In genomic region chr14:72371702-72372277, GRCm38 (mm10) we compare ENCODE assay signal across 8 mouse cellular contexts.
DNase-seq lines count a peak whose midpoint lies in the region; ATAC-seq and TF ChIP-seq lines count a peak whose summit lies in the region.

No protein-coding gene starts in this region.

- no peak overlapping the region for H3K9ac ChIP-seq in embryonic facial prominence, embryonic 13.5 days
- H3K9ac ChIP-seq in heart, embryonic 12.5 days, result no peak overlapping the region
- H3K9ac ChIP-seq in liver, embryonic 13.5 days, result no peak overlapping the region
- H3K9ac ChIP-seq in neural tube, embryonic 13.5 days, result no peak overlapping the region

- 4% methylated on average over 10 of the region's 10 CpGs for WGBS in embryonic facial prominence, embryonic 13.5 days
- WGBS in heart, embryonic 12.5 days, result 8% methylated on average over 10 of the region's 10 CpGs
- 7% methylated on average over 10 of the region's 10 CpGs for whole genome bisulfite sequencing in liver, embryonic 13.5 days (ENCODE audit: insufficient replicate concordance)
- WGBS in neural tube, embryonic 13.5 days, result 13% methylated on average over 10 of the region's 10 CpGs
- 9% methylated on average over 10 of the region's 10 CpGs for WGBS in thymus, adult 2 months

- ATAC-seq in embryonic facial prominence, embryonic 13.5 days (ENCODE audit: insufficient number of reproducible peaks, insufficient read depth, low FRiP score, low TSS enrichment, low read depth), result no peak
- no peak for ATAC-seq in heart, embryonic 12.5 days (ENCODE audit: insufficient number of reproducible peaks, low FRiP score)
- ATAC-seq in liver, embryonic 13.5 days (ENCODE audit: low read depth), result no peak
- peak; percentile 26; the same call in 1 of the 2 replicates for ATAC-seq in neural tube, embryonic 13.5 days (ENCODE audit: low read depth)

- H3K4me2 ChIP-seq in embryonic facial prominence, embryonic 13.5 days, result peak overlapping the region; percentile 30
- peak overlapping the region; percentile 10; the same call in 1 of the 2 replicates for H3K4me2 ChIP-seq in heart, embryonic 12.5 days
- H3K4me2 ChIP-seq in liver, embryonic 13.5 days, result no peak overlapping the region
- H3K4me2 ChIP-seq in neural tube, embryonic 13.5 days, result no peak overlapping the region

- no peak overlapping the region for H3K27ac ChIP-seq in embryonic facial prominence, embryonic 13.5 days
- H3K27ac ChIP-seq in heart, embryonic 12.5 days (ENCODE audit: poor library complexity, severe bottlenecking), result no peak overlapping the region
- no peak overlapping the region for H3K27ac ChIP-seq in liver, embryonic 13.5 days
- no peak overlapping the region for H3K27ac ChIP-seq in neural tube, embryonic 13.5 days (replicated peaks)
- H3K27ac ChIP-seq in thymus, adult 2 months (ENCODE audit: control insufficient read depth, insufficient read depth, low read length), result no peak overlapping the region

- no peaks in the 10 kb centered on the region for H3K9me3 ChIP-seq in embryonic facial prominence, embryonic 13.5 days
- H3K9me3 ChIP-seq in heart, embryonic 12.5 days (replicated peaks), result no peaks in the 10 kb centered on the region
- H3K9me3 ChIP-seq in liver, embryonic 13.5 days (replicated peaks), result no peaks in the 10 kb centered on the region
- H3K9me3 ChIP-seq in neural tube, embryonic 13.5 days, result no peaks in the 10 kb centered on the region

- H3K27me3 ChIP-seq in embryonic facial prominence, embryonic 13.5 days, result no peaks in the 10 kb centered on the region
- H3K27me3 ChIP-seq in heart, embryonic 12.5 days (replicated peaks), result no peaks in the 10 kb centered on the region; the same call in 1 of the 2 replicates
- H3K27me3 ChIP-seq in liver, embryonic 13.5 days, result no peaks in the 10 kb centered on the region
- H3K27me3 ChIP-seq in neural tube, embryonic 13.5 days, result no peaks in the 10 kb centered on the region
- no peaks in the 10 kb centered on the region for H3K27me3 ChIP-seq in thymus, adult 2 months (ENCODE audit: control insufficient read depth, insufficient read depth, low read length)

- no peak for TF ChIP-seq POLR2A in thymus, adult 2 months (IDR thresholded peaks at IDR 0.05; ENCODE audit: control insufficient read depth, extremely low read depth, insufficient read depth, low read length, poor library complexity)

- peak; percentile 70 for DNase-seq in 416B (ENCODE audit: low read depth)
- peak; percentile 71 to 80 for DNase-seq in adrenal gland, postnatal 36 days
- peak; percentile 90 for DNase-seq in kidney, postnatal 10 days
- peak; percentile 7 for DNase-seq in liver, embryonic 13.5 days
- DNase-seq in thymus, adult 2 months, result peak; percentile 61

- no peaks in the 10 kb centered on the region for H3K36me3 ChIP-seq in embryonic facial prominence, embryonic 13.5 days
- no peaks in the 10 kb centered on the region for H3K36me3 ChIP-seq in heart, embryonic 12.5 days
- no peaks in the 10 kb centered on the region for H3K36me3 ChIP-seq in liver, embryonic 13.5 days
- no peaks in the 10 kb centered on the region for H3K36me3 ChIP-seq in neural tube, embryonic 13.5 days
- no peaks in the 10 kb centered on the region for H3K36me3 ChIP-seq in thymus, adult 2 months (ENCODE audit: control insufficient read depth, insufficient read depth, low read length)

- H3K4me3 ChIP-seq in embryonic facial prominence, embryonic 13.5 days, result no peak overlapping the region
- no peak overlapping the region for H3K4me3 ChIP-seq in heart, embryonic 12.5 days
- H3K4me3 ChIP-seq in liver, embryonic 13.5 days (replicated peaks), result no peak overlapping the region
- H3K4me3 ChIP-seq in neural tube, embryonic 13.5 days, result no peak overlapping the region
- no peak overlapping the region for H3K4me3 ChIP-seq in thymus, adult 2 months (ENCODE audit: control insufficient read depth, insufficient read depth, low read length)

- H3K4me1 ChIP-seq in embryonic facial prominence, embryonic 13.5 days, result no peaks in the 10 kb centered on the region
- no peaks in the 10 kb centered on the region for H3K4me1 ChIP-seq in heart, embryonic 12.5 days (replicated peaks)
- H3K4me1 ChIP-seq in liver, embryonic 13.5 days (replicated peaks), result no peaks in the 10 kb centered on the region
- no peaks in the 10 kb centered on the region; the same call in 1 of the 2 replicates for H3K4me1 ChIP-seq in neural tube, embryonic 13.5 days (replicated peaks)
- no peaks in the 10 kb centered on the region for H3K4me1 ChIP-seq in thymus, adult 2 months (replicated peaks; ENCODE audit: control insufficient read depth, insufficient read depth, low read length)

- peak; percentile 93 for TF ChIP-seq CTCF in thymus, adult 2 months (IDR thresholded peaks at IDR 0.05; ENCODE audit: borderline replicate concordance, control insufficient read depth, extremely low read depth, insufficient read depth, low read length, poor library complexity)

Comparison
In these comparisons a context has a peak if more than half of its experiments do, and no peak if none do; other contexts are left out.
1. DNase-seq: peak in every context shown above with its lines; median percentile 90 in kidney, postnatal 10 days; 76 in adrenal gland, postnatal 36 days; 70 in 416B; 61 in thymus, adult 2 months; 7 in liver, embryonic 13.5 days.
2. H3K4me2 ChIP-seq: peak in embryonic facial prominence, embryonic 13.5 days (single experiment) and heart, embryonic 12.5 days (single experiment); none in liver, embryonic 13.5 days (single experiment) and neural tube, embryonic 13.5 days (single experiment).